Mouse (Mus musculus) limb, embryonic 14.5 days (tissue): ENCODE measurements around the gene Mctp1. TPM values are rescaled to one million over a fixed set of nuclear protein-coding genes. Genes with fewer than 3 reads are reported as not detected.

Experiments
- ATAC-seq: fragments of 200-750 bp; cut with Nextera tagmentation; 2 replicates; pipeline ENCODE4 v1.8.0; 2017; ENCODE audit warnings: low read depth, moderate number of reproducible peaks, moderate TSS enrichment; ENCODE audit not compliant: low FRiP score
- DNase-seq: peaks from one replicate; pipeline ENCODE4 v3.0.0-alpha.2; 2015; ENCODE audit warnings: low spot score
- H3K27ac ChIP-seq: fragments of 300-500 bp; sonication (generic); replicated peaks from 2 replicates; pipeline ENCODE4 v1.5.1; 2014; ENCODE audit warnings: low read depth, mild to moderate bottlenecking, low read length, moderate library complexity, mixed read lengths
- H3K27me3 ChIP-seq: fragments of 300-500 bp; sonication (generic); 2 replicates; pipeline ENCODE4 v1.6.1; 2014; ENCODE audit warnings: low read length, mixed read lengths; ENCODE audit not compliant: control insufficient read depth, insufficient read depth
- H3K36me3 ChIP-seq: fragments of 300-500 bp; sonication (generic); 2 replicates; pipeline ENCODE4 v1.6.1; 2014; ENCODE audit warnings: mild to moderate bottlenecking, low read length, moderate library complexity, mixed read lengths; ENCODE audit not compliant: control insufficient read depth, insufficient read depth
- H3K4me1 ChIP-seq: fragments of 300-500 bp; sonication (generic); 2 replicates; pipeline ENCODE4 v1.6.1; 2014; ENCODE audit warnings: antibody characterized with exemption, low read length, mixed read lengths; ENCODE audit not compliant: control insufficient read depth, insufficient read depth
- H3K4me2 ChIP-seq: fragments of 300-500 bp; sonication (generic); replicated peaks from 2 replicates; pipeline ENCODE4 v1.6.1; 2014; ENCODE audit warnings: low read depth, mild to moderate bottlenecking, low read length, moderate library complexity; ENCODE audit not compliant: severe bottlenecking
- H3K4me3 ChIP-seq: fragments of 300-500 bp; sonication (generic); replicated peaks from 2 replicates; pipeline ENCODE4 v1.5.1; 2014; ENCODE audit warnings: low read length
- H3K9ac ChIP-seq: fragments of 300-500 bp; sonication (generic); 2 replicates; pipeline ENCODE4 v1.6.1; 2014; ENCODE audit warnings: mild to moderate bottlenecking, low read depth, low read length, moderate library complexity; ENCODE audit not compliant: severe bottlenecking
- H3K9me3 ChIP-seq: fragments of 300-500 bp; sonication (generic); 2 replicates; pipeline ENCODE4 v1.6.1; 2016; ENCODE audit warnings: low read length; ENCODE audit not compliant: control insufficient read depth
- POLR2A ChIP-seq: fragments of 200-500 bp; IDR thresholded peaks from 2 replicates; pipeline ENCODE4 v1.8.0; 2012; ENCODE audit warnings: inconsistent platforms, mild to moderate bottlenecking, moderate library complexity, borderline replicate concordance; ENCODE audit not compliant: insufficient read depth, insufficient read length; ENCODE audit errors: extremely low read depth
- WGBS: fragments of 180-500 bp; shearing (Covaris S2); extraction: QIAGEN DNeasy Blood & Tissue Kit; methylation state at CpG from one replicate; pipeline ENCODE4 v1.1.7; 2014; 5-methylcytosine and 5-hydroxymethylcytosine counted together
- polyA plus RNA-seq, 2 experiments: library from polyadenylated mRNA; depleted of rRNA in 1 of 2; stranded (reverse) in 1 of 2; unstranded in 1 of 2; fragments of >200 nt; fragmentation: Nextera tagmentation in 1 of 2; extraction: Ambion mirVana in 1 of 2; gene quantifications; 2 replicates each; pipeline versions ENCODE4 v1.2.1 to v1.2.3; 2012 to 2014

Gene Mctp1
- polyA plus RNA-seq, 2 experiments: 0.44 to 0.59 TPM

GRCm38 (mm10) chr13:76420111-76420510 lies 35.8 kb downstream of the Mctp1 start:
- H3K36me3 ChIP-seq: no peaks in the 10 kb centered on the region
- no peak overlapping the region for H3K9ac ChIP-seq
- no peaks in the 10 kb centered on the region for H3K9me3 ChIP-seq
- H3K4me1 ChIP-seq: no peaks in the 10 kb centered on the region
- H3K4me2 ChIP-seq: no peak overlapping the region
- DNase-seq (no peak), ATAC-seq (no peak)
- H3K27me3 ChIP-seq: no peaks in the 10 kb centered on the region
- no peak overlapping the region for H3K27ac ChIP-seq
- no peak overlapping the region for H3K4me3 ChIP-seq
- WGBS: 77% methylated on average over 4 of the region's 4 CpGs
- no peak for TF ChIP-seq POLR2A

- H3K36me3 ChIP-seq: no peaks in the 10 kb centered on the region
- H3K9ac ChIP-seq: no peak overlapping the region
- no peak overlapping the region for H3K4me3 ChIP-seq
- H3K4me2 ChIP-seq: no peak overlapping the region
- no peak for ATAC-seq
- 97% methylated on average over 1 of the region's 1 CpGs for WGBS
- no peak overlapping the region for H3K27ac ChIP-seq
- no peaks in the 10 kb centered on the region for H3K9me3 ChIP-seq
- no peak for DNase-seq
- TF ChIP-seq POLR2A: no peak
- no peaks in the 10 kb centered on the region for H3K4me1 ChIP-seq
- no peaks in the 10 kb centered on the region for H3K27me3 ChIP-seq
These were observed 36.7 kb downstream of the Mctp1 start for GRCm38 (mm10) chr13:76421075-76421474.

- Histone ChIP-seq H3K9ac (no peak overlapping the region), H3K4me3 (no peak overlapping the region), H3K27me3 (no peaks in the 10 kb centered on the region), H3K4me1 (no peaks in the 10 kb centered on the region), H3K9me3 (no peaks in the 10 kb centered on the region), H3K4me2 (no peak overlapping the region), H3K27ac (no peak overlapping the region), H3K36me3 (no peaks in the 10 kb centered on the region)
- 81% methylated on average over 5 of the region's 5 CpGs for WGBS
- no peak for TF ChIP-seq POLR2A
- ATAC-seq (no peak), DNase-seq (no peak)
These were observed 37.8 kb downstream of the Mctp1 start for GRCm38 (mm10) chr13:76422124-76422523.

GRCm38 (mm10) chr13:76429456-76429855 lies 45.1 kb downstream of the Mctp1 start:
- ATAC-seq (no peak), DNase-seq (no peak)
- Histone ChIP-seq H3K36me3 (no peaks in the 10 kb centered on the region), H3K4me3 (no peak overlapping the region), H3K9ac (no peak overlapping the region), H3K9me3 (no peaks in the 10 kb centered on the region), H3K4me2 (no peak overlapping the region), H3K27ac (no peak overlapping the region), H3K4me1 (no peaks in the 10 kb centered on the region), H3K27me3 (no peaks in the 10 kb centered on the region)
- TF ChIP-seq POLR2A: no peak
- WGBS: 76% methylated on average over 6 of the region's 6 CpGs

- Histone ChIP-seq H3K27ac (no peak overlapping the region), H3K9ac (no peak overlapping the region), H3K4me1 (no peaks in the 10 kb centered on the region), H3K27me3 (no peaks in the 10 kb centered on the region), H3K4me2 (no peak overlapping the region), H3K9me3 (no peaks in the 10 kb centered on the region), H3K36me3 (no peaks in the 10 kb centered on the region), H3K4me3 (no peak overlapping the region)
- WGBS: 83% methylated on average over 2 of the region's 2 CpGs
- DNase-seq: no peak
- TF ChIP-seq POLR2A: no peak
- no peak for ATAC-seq
These were observed 45.6 kb downstream of the Mctp1 start for GRCm38 (mm10) chr13:76429927-76430326.

GRCm38 (mm10) chr13:76431946-76432345 lies 47.6 kb downstream of the Mctp1 start:
- no peak for TF ChIP-seq POLR2A
- no peak overlapping the region for H3K4me2 ChIP-seq
- no peak for DNase-seq
- 90% methylated on average over 2 of the region's 2 CpGs for WGBS
- no peak overlapping the region for H3K9ac ChIP-seq
- no peaks in the 10 kb centered on the region for H3K9me3 ChIP-seq
- no peak overlapping the region for H3K4me3 ChIP-seq
- H3K4me1 ChIP-seq: no peaks in the 10 kb centered on the region
- no peak overlapping the region for H3K27ac ChIP-seq
- H3K27me3 ChIP-seq: no peaks in the 10 kb centered on the region
- H3K36me3 ChIP-seq: no peaks in the 10 kb centered on the region
- no peak for ATAC-seq
